Comparison of ENCODE assay signal across 8 mouse cellular contexts in genomic region chr4:70535711-70536311, GRCm38 (mm10). TPM values are rescaled to one million over a fixed set of nuclear protein-coding genes. Genes with fewer than 3 reads are reported as not detected.
A peak's percentile ranks its signal among the peaks of the same experiment; 100 is the strongest.
DNase-seq lines count a peak whose midpoint lies in the region; ATAC-seq and TF ChIP-seq lines count a peak whose summit lies in the region.

No protein-coding gene starts in this region.

- ATAC-seq in neural tube, embryonic 13.5 days (ENCODE audit: low read depth), result 0 out of 2 replicates have a peak, but pooled peaks have one; percentile 2

- no peaks in the 10 kb centered on the region for H3K36me3 ChIP-seq in embryonic facial prominence, embryonic 10.5 days (replicated peaks)
- H3K36me3 ChIP-seq in heart, embryonic 10.5 days, result no peaks in the 10 kb centered on the region
- no peaks in the 10 kb centered on the region for H3K36me3 ChIP-seq in kidney, adult 2 months (ENCODE audit: control insufficient read depth, insufficient read depth, low read length)
- no peaks in the 10 kb centered on the region for H3K36me3 ChIP-seq in neural tube, embryonic 13.5 days

- DNase-seq in 3T3-L1 (ENCODE audit: low read depth, low spot score), result peak; percentile 70
- peak; percentile 13 for DNase-seq in T-cell, adult 2 months (ENCODE audit: low spot score)
- DNase-seq in embryonic facial prominence, embryonic 10.5 days (ENCODE audit: low spot score), result peak; percentile 42
- peak; percentile 75 for DNase-seq in heart, embryonic 10.5 days (ENCODE audit: low spot score)
- DNase-seq in kidney, adult 2 months, result peak; percentile 61
- peak; percentile 47 for DNase-seq in lung, adult 2 months
- DNase-seq in frontal cortex, postnatal 36 days (ENCODE audit: low spot score in 2 of 2), result no peak

- TF ChIP-seq CTCF in kidney, adult 2 months (conservative IDR thresholded peaks at IDR 0.05; ENCODE audit: insufficient read depth, insufficient read length, low read depth, low read length), result no peak
- no peak for TF ChIP-seq CTCF in lung, adult 2 months (IDR thresholded peaks at IDR 0.05; ENCODE audit: insufficient read depth, low read length)

- H3K9me3 ChIP-seq in embryonic facial prominence, embryonic 10.5 days, result no peaks in the 10 kb centered on the region
- H3K9me3 ChIP-seq in heart, embryonic 10.5 days, result no peaks in the 10 kb centered on the region
- H3K9me3 ChIP-seq in neural tube, embryonic 13.5 days, result no peaks in the 10 kb centered on the region

- TF ChIP-seq POLR2A in kidney, adult 2 months (IDR thresholded peaks at IDR 0.05; ENCODE audit: low read depth, low read length), result no peak
- TF ChIP-seq POLR2A in lung, adult 2 months (IDR thresholded peaks at IDR 0.05; ENCODE audit: borderline replicate concordance, extremely low read depth, low read depth, low read length), result no peak

- H3K4me2 ChIP-seq in neural tube, embryonic 13.5 days, result peak overlapping the region; percentile 85

- peak overlapping the region; percentile 100 for H3K27ac ChIP-seq in embryonic facial prominence, embryonic 10.5 days (replicated peaks)
- peak overlapping the region; percentile 99 for H3K27ac ChIP-seq in heart, embryonic 10.5 days
- H3K27ac ChIP-seq in kidney, adult 2 months (ENCODE audit: insufficient read depth, low read depth, low read length), result 0 out of 2 replicates have a peak overlapping the region, but pooled peaks have one; percentile 4
- peak overlapping the region; percentile 100 for H3K27ac ChIP-seq in neural tube, embryonic 13.5 days (replicated peaks)

- H3K9ac ChIP-seq in neural tube, embryonic 13.5 days, result peak overlapping the region; percentile 98

- peak overlapping the region; percentile 93 for H3K4me3 ChIP-seq in embryonic facial prominence, embryonic 10.5 days
- peak overlapping the region; percentile 85 for H3K4me3 ChIP-seq in heart, embryonic 10.5 days
- H3K4me3 ChIP-seq in kidney, adult 2 months (ENCODE audit: insufficient read depth, low read depth, low read length), result peak overlapping the region; percentile 60
- H3K4me3 ChIP-seq in lung, adult 2 months (replicated peaks; ENCODE audit: extremely low read depth, low read depth, low read length), result peak overlapping the region; percentile 87
- peak overlapping the region; percentile 95 for H3K4me3 ChIP-seq in neural tube, embryonic 13.5 days

- H3K27me3 ChIP-seq in embryonic facial prominence, embryonic 10.5 days (replicated peaks; ENCODE audit: low read depth, poor library complexity, severe bottlenecking), result no peaks in the 10 kb centered on the region
- H3K27me3 ChIP-seq in heart, embryonic 10.5 days (ENCODE audit: insufficient read depth, poor library complexity, severe bottlenecking), result no peaks in the 10 kb centered on the region
- H3K27me3 ChIP-seq in kidney, adult 2 months (replicated peaks; ENCODE audit: control insufficient read depth, insufficient read depth, low read length), result no peaks in the 10 kb centered on the region
- no peaks in the 10 kb centered on the region for H3K27me3 ChIP-seq in neural tube, embryonic 13.5 days

- WGBS in embryonic facial prominence, embryonic 10.5 days, result 17% methylated on average over 7 of the region's 7 CpGs
- 16% methylated on average over 7 of the region's 7 CpGs for WGBS in heart, embryonic 10.5 days
- WGBS in kidney, adult 2 months, result 26% methylated on average over 7 of the region's 7 CpGs
- WGBS in lung, adult 2 months, result 8% methylated on average over 7 of the region's 7 CpGs
- 9% methylated on average over 7 of the region's 7 CpGs for WGBS in neural tube, embryonic 13.5 days

- H3K4me1 ChIP-seq in embryonic facial prominence, embryonic 10.5 days, result peaks cover 51% of the 10 kb centered on the region
- peaks cover 15% of the 10 kb centered on the region for H3K4me1 ChIP-seq in heart, embryonic 10.5 days
- no peaks in the 10 kb centered on the region; the same call in 1 of the 2 replicates for H3K4me1 ChIP-seq in kidney, adult 2 months (ENCODE audit: control insufficient read depth, insufficient read depth, low read length)
- H3K4me1 ChIP-seq in lung, adult 2 months (ENCODE audit: control insufficient read depth, insufficient read depth, low read length), result peaks cover 13% of the 10 kb centered on the region
- peaks cover 47% of the 10 kb centered on the region for H3K4me1 ChIP-seq in neural tube, embryonic 13.5 days (replicated peaks)

RNA-seq across cellular contexts. Expression of gene Megf9, which starts 1.0 kb away (rescaled TPM):
- polyA plus RNA-seq in embryonic facial prominence, embryonic 10.5 days (2016; fragmentation: Nextera tagmentation; extraction: Ambion mirVana), result 12.6 and 12.7 TPM in 2 replicates
- 4.6 and 5.5 TPM in 2 replicates for polyA plus RNA-seq in heart, embryonic 10.5 days (2016; fragmentation: Nextera tagmentation; extraction: Ambion mirVana)
- 8.9 and 9.8 TPM in 2 replicates for polyA plus RNA-seq in kidney, adult 2 months (2012; rRNA removed)
- 26.1 and 39.8 TPM in 2 replicates for polyA plus RNA-seq in lung, adult 2 months (2012; rRNA removed)
- 26.7 and 28.0 TPM in 2 replicates for polyA plus RNA-seq in neural tube, embryonic 13.5 days (2015; fragmentation: Nextera tagmentation; extraction: Ambion mirVana)

Comparison
In these comparisons a context has a peak if more than half of its experiments do, and no peak if none do; other contexts are left out.
1. DNase-seq: peak in 3T3-L1 (single experiment), T-cell, adult 2 months (single experiment), embryonic facial prominence, embryonic 10.5 days (single experiment), heart, embryonic 10.5 days (single experiment), kidney, adult 2 months (single experiment) and lung, adult 2 months (single experiment); none in frontal cortex, postnatal 36 days (0 of 2).
2. H3K27ac ChIP-seq: peak in every context shown above with its lines; median percentile 100 in embryonic facial prominence, embryonic 10.5 days; 100 in neural tube, embryonic 13.5 days; 99 in heart, embryonic 10.5 days; 4 in kidney, adult 2 months.
3. Peak in every context shown above with its lines, with median percentiles within 50 percentile points of each other: H3K4me3 ChIP-seq.